Mouse (Mus musculus) ES-E14 (cell line): ENCODE data around the gene Qrfp.

ENCODE experiments used
- CHD2 ChIP-seq: IDR thresholded peaks from 2 replicates; pipeline ENCODE4 v1.6.1; 2014; ENCODE audit warnings: mild to moderate bottlenecking, low read depth, low read length, inconsistent platforms
- HCFC1 ChIP-seq: IDR thresholded peaks from 2 replicates; pipeline ENCODE4 v1.6.1; 2012; ENCODE audit warnings: low read length, inconsistent platforms, borderline replicate concordance; ENCODE audit not compliant: insufficient read depth
- MAFK ChIP-seq: IDR thresholded peaks from 2 replicates; pipeline ENCODE4 v1.6.1; 2014; ENCODE audit warnings: mild to moderate bottlenecking, low read depth, low read length, inconsistent platforms; ENCODE audit not compliant: insufficient read depth

DNA sequence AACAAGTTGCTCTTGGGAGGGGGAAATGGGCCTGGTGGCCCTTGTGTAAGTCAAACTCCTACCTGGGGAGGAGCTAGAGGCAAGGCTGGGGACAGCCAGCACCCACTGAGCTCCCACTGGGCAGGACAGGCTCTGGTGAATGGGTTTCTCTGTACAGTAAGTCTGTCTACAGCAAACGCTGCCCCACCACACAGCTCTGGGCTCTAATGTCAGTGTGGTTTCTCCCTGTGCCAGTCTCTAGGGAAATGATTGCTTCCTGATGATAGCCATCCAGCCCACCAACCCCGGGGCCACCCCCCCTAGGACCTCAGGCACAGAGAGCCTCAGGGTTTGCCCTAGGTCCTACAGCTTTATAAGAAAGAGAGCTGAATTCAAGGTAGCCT is 1.0 kb downstream of the Qrfp start:
- TF ChIP-seq CHD2 (no peak), MAFK (no peak), HCFC1 (no peak)
